Mouse (Mus musculus) layer of hippocampus, adult 9-11 months (tissue): Measurements from ENCODE around the gene Tut4.

Experiments used
- DNase-seq: peaks from one replicate; pipeline ENCODE4 v3.0.0; 2022

The Tut4 gene

GRCm38 (mm10) chr4:108539701-108540100 lies 80.5 kb downstream of the Tut4 start:
- no peak for DNase-seq

- DNase-seq = no peak
Observed at GRCm38 (mm10) chr4:108565026-108565425, 105.8 kb downstream of the Tut4 start.

GRCm38 (mm10) chr4:108572644-108573043 lies 113.4 kb downstream of the Tut4 start:
- no peak for DNase-seq

- DNase-seq = peak; percentile 96
Observed at GRCm38 (mm10) chr4:108578840-108579742, 119.9 kb downstream of the Tut4 start, which contains the start of the genes Prpf38a and Orc1. Prpf38a (minus strand) TSS chr4:108579336. Orc1 (plus strand) TSS chr4:108579423.

GRCm38 (mm10) chr4:108579743-108580411 lies 120.7 kb downstream of the Tut4 start:
- no peak for DNase-seq

GRCm38 (mm10) chr4:108593376-108593775 lies 134.2 kb downstream of the Tut4 start:
- DNase-seq = peak; percentile 49

- no peak for DNase-seq
Observed at GRCm38 (mm10) chr4:108595785-108596184, 136.6 kb downstream of the Tut4 start.

- no peak for DNase-seq
Observed at GRCm38 (mm10) chr4:108598306-108598705, 139.1 kb downstream of the Tut4 start.

GRCm38 (mm10) chr4:108601870-108602269 lies 142.6 kb downstream of the Tut4 start:
- DNase-seq = no peak

- no peak for DNase-seq
Observed at GRCm38 (mm10) chr4:108608651-108609050, 149.4 kb downstream of the Tut4 start.
